Mouse (Mus musculus) CD4-positive, CD25-positive, alpha-beta regulatory T cell, adult 2 months (primary cell): Measurements from ENCODE around the gene Fam219a.

Source experiments
- DNase-seq: peaks from one replicate; pipeline ENCODE4 v3.0.0-alpha.2; 2012; ENCODE audit warnings: low read depth, low spot score

Fam219a gene

GRCm38 (mm10) chr4:41506906-41507305, 62.4 kb downstream of the Fam219a start:
- peak; percentile 78 for DNase-seq

DNA sequence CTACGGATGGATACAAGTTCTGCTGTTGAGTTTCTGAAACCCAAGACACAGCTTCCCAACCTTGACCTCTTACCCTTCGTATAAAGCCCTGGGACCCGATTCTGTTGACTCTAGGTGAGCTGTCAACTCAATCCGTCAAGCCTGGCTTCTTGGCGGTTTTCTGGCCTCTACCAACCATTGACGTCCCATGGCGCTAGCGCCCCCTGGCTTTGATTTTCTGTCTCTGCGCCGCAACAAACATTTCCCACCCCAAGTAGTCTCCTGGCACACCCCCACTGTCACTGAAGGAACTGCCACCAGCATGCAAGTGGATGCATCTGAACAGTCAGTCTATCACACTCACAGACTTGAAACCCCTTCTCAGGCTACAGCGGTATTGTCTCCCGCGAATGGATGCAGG, 63.2 kb downstream of the Fam219a start:
- DNase-seq: peak; percentile 56

DNA sequence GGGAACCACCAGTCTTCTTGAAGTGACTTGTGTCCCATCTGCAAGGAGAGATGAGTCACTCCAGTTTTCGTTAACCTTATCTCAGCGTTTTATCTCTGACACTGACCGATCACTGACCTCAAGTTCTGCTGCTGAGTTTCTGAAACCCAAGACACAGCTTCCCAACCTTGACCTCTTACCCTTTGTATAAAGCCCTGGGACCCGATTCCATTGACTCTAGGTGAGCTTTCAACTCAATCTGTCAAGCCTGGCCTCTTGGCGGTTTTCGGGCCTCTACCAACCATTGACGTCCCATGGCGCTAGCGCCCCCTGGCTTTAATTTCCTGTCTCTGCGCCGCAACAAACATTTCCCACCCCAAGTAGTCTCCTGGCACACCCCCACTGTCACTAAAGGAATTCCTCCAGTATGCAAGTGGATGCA, 64.2 kb downstream of the Fam219a start:
- DNase-seq: peak; percentile 21

- no peak for DNase-seq
Observed at GRCm38 (mm10) chr4:41504325-41504724, 65.0 kb downstream of the Fam219a start.

DNA sequence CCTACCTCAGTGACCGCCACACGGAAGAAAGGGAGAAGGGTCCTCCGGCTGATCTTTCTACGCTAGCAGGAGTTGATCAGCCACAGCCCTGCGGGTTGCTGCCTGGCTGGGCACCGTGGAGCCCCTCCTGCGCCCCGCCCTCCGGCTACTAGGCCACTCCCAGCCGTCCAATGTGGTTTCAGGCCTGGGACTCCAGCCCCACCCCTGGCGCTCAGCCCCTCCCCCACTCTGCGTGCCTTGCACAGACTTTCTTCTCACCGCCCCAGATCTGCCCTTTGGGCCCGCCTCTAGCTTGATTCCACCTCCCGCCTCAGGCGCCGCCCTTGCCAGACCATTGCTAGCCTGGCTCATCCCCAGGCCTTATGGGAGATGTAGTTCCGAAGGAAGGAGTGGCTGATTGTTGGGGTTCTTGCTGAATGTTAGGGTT, 66.3 kb downstream of the Fam219a start, which contains the start of gene AI464131:
AI464131 (minus strand) TSS at position 91 of the 427 bp plus-strand sequence.
- peak; percentile 76 for DNase-seq

- no peak for DNase-seq
Observed at GRCm38 (mm10) chr4:41502171-41502940, 67.0 kb downstream of the Fam219a start.

- DNase-seq: no peak
Observed at GRCm38 (mm10) chr4:41500787-41501186, 68.6 kb downstream of the Fam219a start.

DNA sequence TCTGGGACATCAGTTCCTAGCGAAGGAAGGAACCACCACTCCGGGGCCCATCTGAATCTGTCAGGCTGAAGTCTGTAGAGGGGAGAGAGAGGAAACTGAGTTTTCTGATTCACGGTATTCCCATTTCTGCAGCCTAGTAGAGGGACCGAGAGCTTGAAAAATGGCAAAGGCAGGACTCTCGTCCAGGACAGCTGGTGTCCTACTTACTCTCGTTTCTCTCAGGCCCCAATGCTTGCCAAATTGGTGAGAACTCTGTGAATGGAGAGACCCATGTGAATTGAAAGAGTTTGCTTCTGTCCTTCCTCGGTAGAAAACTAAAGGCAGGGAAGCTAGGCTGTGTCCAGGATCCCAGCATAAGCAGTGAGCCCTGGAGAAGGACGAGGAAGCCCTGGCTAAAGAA, 69.7 kb downstream of the Fam219a start:
- no peak for DNase-seq

GRCm38 (mm10) chr4:41498921-41499391, 70.4 kb downstream of the Fam219a start:
- no peak for DNase-seq

DNA sequence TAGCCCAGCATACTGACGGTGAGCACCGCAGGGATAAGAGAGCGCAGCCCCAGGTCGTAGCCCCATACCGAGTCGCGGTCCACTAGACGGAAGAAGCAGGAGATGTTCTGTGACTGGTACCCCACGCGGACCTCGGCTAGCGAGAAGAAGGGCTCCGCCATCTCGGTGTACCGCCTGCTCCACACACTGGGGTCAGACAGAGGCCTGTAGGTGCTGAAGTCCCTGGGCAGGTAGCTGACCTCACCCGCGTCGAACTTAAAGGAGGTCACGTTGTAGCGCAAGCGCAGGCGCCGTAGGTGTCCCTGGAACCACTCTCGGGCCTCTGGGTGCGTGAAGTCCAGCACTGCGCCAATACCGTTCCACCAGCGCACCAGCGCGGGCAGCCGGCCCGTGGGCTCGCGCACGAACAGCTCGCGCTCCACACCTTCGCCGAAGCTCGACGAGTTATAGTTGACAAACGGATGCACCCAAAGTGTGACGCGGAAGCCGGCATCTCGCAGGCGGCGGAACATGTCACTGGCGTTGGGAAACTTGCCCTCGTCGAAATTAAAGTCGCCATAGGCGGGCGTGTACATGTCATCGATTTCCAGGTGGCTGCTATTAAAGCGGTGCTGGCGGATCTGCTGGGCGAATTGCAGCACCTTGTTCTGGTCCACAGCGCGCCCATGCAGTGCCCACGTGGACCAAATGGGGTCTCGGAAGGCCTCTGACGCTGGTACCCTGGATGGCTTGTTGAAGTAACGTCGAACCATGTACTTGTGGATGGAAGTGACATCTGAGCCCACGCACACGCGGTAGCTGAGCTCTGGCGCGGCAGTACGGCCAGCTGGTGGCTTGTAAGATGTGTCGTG, 71.1 kb downstream of the Fam219a start:
- DNase-seq: no peak

DNA sequence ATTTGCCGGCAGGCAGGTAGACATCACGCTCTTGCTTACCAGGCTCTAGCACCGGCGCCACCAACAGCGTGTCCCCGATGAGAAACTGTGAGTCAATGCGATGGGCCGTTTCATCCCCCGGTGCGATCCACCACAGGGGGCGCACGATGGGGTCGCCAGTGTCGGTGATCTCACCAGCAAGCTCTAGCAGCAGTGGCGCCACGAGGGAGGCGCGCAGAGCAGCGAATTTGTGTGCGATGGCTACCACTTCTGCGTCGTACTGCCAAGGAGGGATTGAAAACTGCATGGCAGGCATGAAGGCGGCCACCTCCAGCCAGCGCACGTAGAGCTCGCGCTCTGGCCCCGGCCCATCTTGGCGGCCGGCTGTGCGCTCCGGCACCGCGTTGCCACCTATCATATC, 71.8 kb downstream of the Fam219a start:
- peak; percentile 12 for DNase-seq

DNA sequence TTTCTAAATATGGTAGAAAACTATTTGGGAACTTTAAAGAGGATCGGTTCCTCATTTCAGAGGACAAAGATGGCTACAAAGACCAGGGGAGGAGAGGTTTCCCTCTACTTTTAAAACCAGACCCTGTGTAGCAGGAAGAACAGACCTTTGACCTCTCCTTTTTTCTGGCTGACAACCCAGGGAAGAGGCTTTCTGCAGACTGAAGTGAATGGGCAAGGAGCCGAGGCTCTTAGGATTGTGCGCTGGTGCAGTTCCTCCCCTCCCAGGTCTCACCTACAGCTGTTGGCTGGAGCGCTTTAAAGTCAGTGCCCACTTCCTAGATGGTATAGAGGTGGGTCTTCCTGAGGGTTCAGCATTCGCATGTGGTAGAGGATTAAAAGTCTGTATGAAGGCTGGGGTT, 72.3 kb downstream of the Fam219a start:
- DNase-seq: no peak

DNA sequence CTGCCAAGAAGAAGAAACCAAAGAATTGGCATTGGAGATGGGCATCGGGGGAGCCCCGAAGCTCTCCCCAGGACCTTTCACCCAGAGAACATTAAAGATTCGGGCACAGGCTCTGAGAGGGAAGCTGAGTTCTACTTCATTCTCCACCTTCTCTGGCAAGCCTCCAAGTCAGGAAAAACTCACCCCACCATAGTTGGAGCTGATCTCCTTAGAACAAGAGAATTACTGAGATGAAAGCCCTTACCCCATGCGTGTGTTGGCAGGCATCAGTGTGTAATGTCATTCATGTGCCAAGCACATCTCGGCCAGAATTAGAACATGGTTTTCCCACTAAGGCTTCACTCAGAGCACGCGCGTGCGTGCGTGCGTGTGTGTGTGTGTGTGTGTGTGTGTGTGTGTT, 73.5 kb downstream of the Fam219a start:
- DNase-seq: no peak

DNA sequence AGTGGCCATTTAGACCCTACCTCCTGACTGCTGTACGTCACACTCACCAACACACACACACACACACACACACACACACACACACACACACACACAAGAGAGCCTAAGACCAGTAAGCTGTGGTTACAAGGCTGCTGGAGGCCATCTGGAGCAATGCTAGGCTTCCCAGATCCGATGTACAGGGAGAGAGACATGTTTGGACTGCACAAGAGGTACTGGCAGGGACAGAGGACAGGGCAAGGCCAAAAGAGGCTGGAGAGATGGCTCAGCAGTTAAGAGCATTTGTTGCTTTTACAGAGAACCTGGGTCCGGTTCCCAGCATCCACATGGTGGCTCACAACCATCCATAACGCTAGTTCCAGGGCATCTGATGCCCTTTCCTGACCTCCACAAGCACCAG, 74.3 kb downstream of the Fam219a start:
- DNase-seq: no peak

GRCm38 (mm10) chr4:41494378-41494777, 75.0 kb downstream of the Fam219a start:
- no peak for DNase-seq

- no peak for DNase-seq
Observed at GRCm38 (mm10) chr4:41493464-41494116, 75.7 kb downstream of the Fam219a start.

DNA sequence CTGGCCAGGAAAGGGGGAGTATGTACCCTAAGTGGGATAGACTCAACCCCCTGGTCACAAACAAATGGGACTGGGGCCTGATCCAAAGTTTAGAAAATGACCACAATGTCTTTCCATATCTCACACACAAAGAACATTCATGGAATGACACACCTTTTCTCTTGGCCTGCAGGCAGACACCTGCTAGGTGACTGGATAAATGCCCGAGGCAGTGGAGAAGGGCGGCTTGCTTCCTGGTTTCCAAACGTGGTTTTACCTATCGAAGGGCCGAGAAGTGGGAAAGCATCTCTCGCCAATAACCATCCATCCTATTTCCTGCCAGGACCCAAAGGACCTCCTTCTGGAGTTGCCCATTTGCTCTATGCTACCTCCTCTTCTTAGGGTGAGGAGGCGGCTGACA, 76.4 kb downstream of the Fam219a start:
- DNase-seq: no peak

DNA sequence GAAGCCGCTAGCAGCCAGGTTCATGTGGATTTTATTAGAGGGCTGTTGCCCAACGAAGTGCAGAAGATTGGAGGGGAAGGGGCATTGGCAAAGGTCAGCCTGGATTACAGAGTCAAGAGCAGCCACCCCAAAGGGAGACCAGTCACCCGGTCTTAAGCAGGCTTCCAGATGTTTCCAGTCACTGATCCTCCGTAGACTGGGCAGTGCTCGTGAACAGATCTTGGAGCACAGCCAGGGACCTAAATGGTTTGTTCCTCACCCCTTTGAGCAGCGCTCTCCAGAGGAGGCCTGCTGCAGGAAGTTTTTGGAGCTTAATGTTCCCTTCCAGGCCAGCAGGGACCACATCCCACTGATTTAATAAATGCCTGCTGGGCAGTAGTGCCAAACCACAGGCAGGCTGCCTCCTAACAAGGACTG, 87.7 kb downstream of the Fam219a start:
- DNase-seq: no peak

- no peak for DNase-seq
Observed at GRCm38 (mm10) chr4:41480254-41480653, 89.1 kb downstream of the Fam219a start.

DNA sequence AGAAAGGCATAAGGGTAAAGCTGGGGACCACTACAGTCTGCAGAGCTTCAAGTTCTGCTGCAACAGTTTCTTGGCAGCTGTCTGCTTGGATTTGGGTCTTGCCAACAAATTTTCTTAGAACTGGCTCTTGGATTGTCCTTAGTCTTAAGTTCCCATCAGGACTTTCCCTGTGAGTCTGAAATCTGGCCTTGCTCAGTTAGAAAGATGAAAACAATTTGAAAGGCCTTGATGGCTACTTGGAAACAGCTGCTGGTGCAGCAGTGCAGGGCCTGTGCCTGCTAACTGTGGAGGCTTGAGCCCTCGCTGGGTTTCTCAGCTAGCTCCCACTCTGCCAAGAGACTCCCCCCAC, 89.9 kb downstream of the Fam219a start:
- no peak for DNase-seq

DNA sequence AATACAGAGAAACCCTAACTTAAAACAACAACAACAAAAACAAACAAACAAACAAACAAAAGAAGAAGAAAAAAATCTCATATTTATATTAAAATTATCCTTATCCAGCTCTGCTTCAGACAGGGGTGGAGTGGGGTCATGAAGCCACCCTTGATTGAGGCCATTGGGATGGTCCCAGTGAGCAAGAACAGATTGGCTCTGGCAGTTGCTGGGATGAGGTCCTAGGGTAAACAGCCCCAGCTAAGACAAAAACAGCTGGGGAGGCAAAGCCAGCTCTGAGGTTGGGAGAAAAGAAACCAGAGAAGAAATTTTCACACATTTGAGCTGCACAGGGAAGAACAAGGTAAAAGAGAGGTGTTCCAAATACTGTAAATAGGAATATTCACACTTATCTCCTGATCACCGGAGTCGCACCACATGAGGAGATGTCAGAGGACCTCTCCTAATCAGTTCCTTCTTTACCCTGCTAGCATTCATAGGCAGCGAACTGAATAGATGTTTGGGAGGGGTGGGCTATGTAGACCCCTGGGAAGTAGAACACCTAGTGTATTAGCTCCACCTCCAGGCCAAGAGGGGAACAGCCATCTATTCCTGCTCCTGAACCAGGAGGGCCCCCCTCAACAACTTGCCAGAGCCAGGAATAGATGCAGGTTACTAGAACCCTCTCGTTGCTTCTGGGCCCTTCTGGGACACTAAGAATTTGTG, 90.4 kb downstream of the Fam219a start:
- no peak for DNase-seq
